Mouse (Mus musculus) urinary bladder, adult 2 months (tissue): Measurements from ENCODE around the gene Mxd3. TPM values are rescaled to one million over a fixed set of nuclear protein-coding genes. Genes with fewer than 3 reads are reported as not detected.

Source experiments
- DNase-seq: peaks from one replicate; pipeline ENCODE4 v3.0.0; 2022; ENCODE audit warnings: low spot score
- polyA plus RNA-seq: library from polyadenylated mRNA; depleted of rRNA; stranded (reverse); fragments of >200 nt; gene quantifications from 2 replicates; pipeline ENCODE4 v1.2.3, GENCODE M21; 2012; rRNA removed

Mxd3 gene
- polyA plus RNA-seq: 1.3 and 1.9 TPM in 2 replicates

DNA sequence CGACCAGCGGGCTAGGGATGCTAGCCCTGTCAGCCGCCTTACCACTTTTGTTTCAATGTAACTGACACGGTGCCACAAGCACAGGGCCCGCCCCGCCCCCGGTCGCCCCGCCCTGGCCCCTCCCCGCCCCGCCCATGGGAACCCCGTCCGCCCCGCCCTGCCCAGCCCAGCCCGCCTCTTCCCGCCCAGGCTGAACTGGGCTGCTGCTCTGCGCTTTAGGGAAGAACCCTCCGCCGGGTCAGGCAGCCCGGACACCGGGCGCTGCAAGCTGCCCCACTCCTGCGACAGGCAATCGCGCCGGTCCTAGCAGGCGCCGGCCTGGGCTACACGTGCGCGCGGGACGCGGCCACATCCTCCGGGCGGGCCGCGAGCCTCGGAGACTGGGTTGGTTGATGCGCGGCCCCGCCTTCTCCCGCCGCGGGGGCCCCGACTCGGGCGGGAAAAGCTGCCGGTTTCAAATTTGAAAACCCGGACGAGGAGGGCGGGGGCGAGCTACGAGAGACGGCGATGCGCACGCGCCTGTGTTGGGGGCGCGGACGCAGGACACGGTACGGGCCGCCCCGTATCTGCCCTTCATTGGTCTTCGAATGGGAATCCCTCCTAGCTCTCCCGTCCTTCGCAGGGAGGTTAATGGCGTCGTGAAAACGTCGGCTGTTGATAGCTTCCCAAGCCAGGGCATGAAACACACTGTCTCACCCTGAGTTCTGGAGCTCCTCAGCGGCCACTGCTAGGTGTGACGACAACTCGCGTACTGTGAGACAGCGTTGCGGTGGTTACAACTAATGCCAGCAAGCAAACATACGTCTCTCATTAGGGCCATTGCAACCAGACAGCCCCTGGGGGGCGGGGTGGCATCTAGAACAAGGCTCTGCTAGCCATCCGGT is at the start of gene Mxd3:
TSS of gene Mxd3 (minus strand) at position 141 of the 884 bp plus-strand sequence.
- peak; percentile 82 for DNase-seq

GRCm38 (mm10) chr13:55378907-55379580 is 49.4 kb upstream of the Mxd3 start:
- DNase-seq: no peak

DNA sequence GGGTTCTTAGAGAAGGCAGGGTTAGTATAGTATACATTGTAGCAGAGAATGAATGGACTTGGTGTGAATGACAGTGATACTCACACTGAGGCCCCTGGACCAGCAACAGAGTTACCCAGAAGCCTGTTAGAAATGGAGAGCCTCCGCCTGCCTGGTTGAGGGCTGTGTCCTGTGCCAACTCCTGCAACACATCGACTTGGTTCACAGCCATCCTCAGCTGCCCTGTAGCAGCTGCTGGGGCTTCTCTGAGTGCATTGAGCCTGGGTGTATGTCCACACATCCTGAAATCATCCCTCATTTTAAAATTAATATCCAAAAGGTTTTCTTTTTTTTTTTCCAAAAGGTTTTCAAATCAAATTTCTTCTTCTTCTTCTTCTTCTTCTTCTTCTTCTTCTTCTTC is 46.3 kb upstream of the Mxd3 start:
- no peak for DNase-seq

DNA sequence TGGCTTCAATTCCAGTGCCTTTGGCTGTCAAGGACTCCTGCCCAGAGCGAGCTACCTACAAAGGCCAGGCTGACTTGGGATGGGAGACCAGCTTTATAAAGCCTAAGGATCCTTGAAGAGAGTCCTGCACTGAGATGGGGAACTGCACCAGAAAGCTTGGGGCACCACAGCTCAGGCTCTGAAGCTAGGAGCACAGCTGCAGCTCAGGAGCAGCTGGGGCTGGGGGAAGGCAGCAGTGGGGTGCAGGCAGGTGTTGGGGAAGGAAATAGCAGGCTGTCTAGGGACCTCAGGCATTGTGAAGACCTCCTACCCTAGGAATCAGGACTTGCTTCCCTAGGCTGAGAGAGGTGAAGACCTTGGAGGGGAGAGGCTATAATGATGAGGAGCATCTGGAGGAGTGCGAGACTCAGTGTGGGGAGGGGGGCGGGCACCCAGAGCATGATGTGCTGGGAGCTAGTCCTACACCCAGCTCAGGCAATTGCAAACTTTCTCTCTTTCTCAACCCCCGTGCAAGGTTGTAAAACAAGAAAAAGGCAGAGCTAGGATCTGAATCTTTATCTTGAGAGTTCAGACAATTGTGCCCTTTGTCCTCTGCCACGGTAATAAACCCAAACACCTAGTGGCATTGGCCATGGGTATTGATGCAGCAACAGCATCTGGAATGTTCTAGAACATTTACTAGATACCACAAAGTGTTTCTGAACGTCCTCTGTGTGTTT is 44.7 kb upstream of the Mxd3 start:
- no peak for DNase-seq

GRCm38 (mm10) chr13:55371740-55372139 is 42.1 kb upstream of the Mxd3 start:
- no peak for DNase-seq

DNA sequence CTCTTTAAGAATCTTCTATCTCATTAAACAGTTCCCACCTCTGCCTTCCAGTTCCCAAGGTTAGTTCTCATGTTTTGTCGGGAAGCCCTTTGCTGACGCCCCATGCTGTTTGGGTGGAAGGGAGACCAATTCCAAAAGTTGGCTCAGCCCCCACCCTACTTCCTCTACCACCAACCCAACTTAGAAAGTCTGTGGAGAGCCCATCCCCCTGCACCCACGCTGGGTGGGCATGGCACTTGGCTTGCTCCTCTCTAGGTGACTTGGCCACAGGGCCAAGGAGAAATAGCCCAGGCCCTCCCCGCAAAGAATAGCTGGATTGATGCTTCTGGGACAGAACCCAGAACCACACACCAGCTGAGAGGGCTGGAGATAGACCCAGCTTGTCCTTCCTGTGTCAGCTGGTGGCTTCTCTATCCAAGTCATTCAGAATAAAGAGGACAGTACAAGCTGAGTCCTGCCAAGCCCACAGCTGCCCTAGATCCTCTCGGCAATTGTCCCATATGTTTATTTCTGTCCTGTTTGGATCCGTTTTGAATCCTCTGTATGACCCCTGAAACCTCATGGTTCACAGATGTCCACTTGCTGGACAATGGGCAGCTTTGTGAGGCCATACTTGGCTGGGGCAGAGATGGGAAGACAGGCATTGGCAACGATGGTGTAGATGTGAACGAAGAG is 41.5 kb upstream of the Mxd3 start:
- no peak for DNase-seq

DNA sequence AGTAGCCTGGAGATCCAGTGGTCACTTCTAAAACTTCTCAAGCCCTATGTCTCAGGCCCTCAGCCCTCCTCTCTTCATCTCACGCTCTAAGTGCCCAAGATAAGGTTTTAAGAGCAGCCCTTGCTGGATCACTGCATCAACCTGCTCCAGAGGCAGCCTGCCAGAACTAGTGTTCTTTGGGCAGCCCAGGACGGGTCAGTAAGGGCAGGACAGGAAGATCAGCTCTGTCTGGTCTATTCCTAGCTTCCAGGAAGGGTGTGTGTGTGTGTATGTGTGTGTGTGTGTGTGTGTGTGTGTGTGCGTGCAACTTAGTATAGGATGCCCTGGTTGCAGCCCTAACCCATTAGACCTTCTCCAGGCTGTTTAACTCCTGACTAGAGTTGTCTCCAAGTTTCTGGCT is 40.6 kb upstream of the Mxd3 start:
- no peak for DNase-seq

DNA sequence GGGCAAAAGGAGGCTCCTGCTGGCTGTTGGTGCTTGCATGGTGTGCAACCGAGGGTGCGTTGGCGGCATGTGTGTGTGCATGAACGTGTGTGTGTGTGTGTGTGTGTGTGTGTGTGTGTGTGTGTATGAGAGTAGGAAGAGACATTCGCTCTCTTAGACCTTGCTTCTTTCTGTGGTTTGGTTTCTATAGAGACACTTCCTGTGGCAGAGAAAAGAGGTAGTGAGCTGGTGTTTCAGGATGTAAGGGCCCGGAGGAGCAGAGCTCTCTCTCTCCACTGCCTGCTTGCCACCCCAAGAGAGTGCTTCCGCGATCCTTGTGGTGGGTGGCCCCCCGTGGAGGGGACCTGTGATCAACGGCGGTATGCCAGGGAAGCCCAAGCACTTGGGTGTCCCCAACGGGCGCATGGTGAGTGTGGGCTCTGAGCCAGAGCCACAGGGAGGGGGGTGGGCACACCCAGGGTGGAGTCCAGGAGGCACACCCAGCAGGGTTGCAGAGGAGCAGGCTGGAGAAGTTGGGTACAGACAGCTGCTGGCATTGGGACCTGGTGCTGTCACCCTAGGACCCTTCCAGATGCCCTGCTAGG is 40.0 kb upstream of the Mxd3 start, which contains the start of gene Rgs14:
TSS of gene Rgs14 (plus strand) at position 202 of the 584 bp plus-strand sequence.
- no peak for DNase-seq

DNA sequence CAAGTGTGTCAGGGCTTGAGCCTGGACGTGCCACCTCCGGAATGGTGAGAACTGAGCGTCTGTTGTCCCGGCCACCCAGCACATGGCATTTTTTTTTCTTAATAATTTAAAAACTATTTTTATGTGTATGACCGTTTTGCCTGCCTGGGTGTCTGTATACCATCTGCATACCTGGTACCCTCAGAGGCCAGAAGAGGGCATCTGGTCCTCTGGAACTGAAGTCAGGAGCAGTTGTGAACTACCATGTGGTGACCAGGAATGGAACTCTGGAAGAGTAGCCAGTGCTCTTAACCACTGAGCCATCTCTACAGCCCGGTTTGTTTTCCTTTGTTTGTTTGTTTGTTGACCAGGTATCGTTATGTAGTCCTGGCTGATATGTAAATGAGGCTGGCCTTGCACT is 38.8 kb upstream of the Mxd3 start:
- no peak for DNase-seq

GRCm38 (mm10) chr13:55362453-55363060 is 32.9 kb upstream of the Mxd3 start, which contains the start of gene Lman2:
Gene Lman2 (minus strand): TSS chr13:55362783.
- DNase-seq: peak; percentile 88

DNA sequence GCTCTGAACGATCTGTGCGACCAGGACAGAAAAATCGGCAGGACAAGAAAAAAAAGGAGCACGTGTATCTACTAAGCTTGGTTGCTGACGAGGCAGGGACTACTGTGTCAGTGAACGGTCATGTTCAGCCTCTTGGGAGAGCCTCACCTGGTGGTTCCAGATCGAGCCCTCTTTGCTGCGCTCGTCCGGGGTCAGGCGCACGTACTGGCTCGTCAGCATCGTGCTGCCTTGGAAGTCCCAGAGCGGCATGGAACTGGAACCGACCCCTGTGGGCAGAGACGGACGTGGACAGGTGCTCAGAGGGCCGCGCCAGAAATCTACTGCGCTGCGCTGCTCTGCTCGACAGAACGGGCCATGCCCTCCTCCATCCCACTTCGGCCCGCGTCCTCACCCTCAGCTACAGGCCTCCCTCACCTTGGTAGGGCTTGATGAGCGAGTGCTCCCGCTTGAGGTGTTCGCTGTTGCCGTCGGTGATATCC is 32.4 kb upstream of the Mxd3 start:
- DNase-seq: no peak

DNA sequence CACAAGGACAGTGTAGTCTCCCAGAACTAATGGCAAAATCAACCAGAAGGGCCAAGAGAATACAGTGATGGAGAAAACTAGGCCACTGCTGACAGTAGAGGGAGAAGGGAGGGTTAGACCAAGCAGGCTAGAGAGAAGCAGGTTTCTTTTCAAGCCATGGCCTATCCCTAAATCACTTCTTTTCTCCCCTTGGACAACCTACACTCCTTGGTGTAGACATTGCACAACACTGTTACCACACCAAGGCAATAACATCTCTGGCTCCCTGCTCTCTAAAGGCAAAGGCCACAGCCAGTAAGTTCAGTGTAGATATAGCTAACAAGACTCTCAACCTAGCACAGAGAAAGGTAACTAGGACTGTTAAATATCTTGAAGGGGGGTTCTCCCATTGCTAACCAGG is 31.5 kb upstream of the Mxd3 start:
- no peak for DNase-seq

DNA sequence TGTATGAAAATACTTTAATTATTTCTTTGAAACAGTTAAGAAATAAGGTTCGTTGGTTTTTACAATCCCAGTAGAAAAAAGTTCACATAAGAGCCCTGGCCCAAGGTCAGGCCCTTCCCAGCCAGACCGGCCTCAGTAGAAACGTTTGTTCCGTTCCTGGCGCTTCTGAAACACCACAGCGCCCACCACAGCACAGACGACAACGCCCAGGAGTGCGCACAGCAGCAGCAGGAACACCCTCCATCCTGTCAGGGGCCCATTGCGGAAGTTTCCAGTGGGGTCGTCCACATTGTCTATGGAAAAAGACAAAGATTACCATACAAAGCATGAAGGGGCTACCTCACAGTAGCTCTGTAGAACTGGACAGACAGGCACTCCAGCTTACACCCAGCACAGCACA is 17.1 kb upstream of the Mxd3 start:
- DNase-seq: no peak

DNA sequence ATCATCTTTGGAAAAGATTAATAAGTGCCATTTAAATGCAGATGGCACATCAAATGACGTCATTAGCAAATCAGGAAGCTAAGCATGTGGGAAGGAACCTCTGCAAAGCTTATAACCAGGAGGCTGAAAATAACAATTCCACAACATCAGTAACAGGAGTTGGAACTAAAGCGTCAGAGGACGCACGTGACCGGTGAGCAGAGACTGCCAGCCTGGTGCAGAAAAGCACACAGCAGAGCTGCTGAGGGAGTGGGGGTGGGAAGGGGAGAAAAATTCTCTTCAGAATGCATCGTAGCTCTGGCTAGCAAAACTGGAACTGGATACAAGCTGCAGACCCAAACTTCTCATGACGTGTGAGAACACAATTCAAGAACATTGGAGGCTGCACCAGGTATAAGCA is 14.7 kb upstream of the Mxd3 start:
- DNase-seq: no peak

GRCm38 (mm10) chr13:55342469-55342868 is 12.8 kb upstream of the Mxd3 start:
- no peak for DNase-seq

DNA sequence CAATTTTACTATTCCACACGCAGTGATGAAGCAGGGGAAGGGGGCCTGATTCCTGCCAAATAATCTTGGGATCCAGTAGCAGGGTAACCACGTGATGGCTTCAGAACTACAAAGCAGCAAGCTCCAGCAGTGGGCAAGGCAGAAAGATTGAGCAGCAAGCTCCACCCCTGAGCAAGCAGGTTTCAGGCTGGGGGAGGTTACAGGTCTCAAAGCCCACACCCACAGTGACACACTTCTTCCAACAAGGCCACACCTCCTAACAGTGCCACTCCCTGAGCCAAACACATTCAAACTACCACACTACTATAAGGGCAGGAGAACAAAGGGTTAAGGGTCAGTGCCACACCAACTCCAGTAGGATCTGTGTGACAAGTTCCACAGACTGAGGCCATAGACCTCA is 9.6 kb upstream of the Mxd3 start:
- no peak for DNase-seq

DNA sequence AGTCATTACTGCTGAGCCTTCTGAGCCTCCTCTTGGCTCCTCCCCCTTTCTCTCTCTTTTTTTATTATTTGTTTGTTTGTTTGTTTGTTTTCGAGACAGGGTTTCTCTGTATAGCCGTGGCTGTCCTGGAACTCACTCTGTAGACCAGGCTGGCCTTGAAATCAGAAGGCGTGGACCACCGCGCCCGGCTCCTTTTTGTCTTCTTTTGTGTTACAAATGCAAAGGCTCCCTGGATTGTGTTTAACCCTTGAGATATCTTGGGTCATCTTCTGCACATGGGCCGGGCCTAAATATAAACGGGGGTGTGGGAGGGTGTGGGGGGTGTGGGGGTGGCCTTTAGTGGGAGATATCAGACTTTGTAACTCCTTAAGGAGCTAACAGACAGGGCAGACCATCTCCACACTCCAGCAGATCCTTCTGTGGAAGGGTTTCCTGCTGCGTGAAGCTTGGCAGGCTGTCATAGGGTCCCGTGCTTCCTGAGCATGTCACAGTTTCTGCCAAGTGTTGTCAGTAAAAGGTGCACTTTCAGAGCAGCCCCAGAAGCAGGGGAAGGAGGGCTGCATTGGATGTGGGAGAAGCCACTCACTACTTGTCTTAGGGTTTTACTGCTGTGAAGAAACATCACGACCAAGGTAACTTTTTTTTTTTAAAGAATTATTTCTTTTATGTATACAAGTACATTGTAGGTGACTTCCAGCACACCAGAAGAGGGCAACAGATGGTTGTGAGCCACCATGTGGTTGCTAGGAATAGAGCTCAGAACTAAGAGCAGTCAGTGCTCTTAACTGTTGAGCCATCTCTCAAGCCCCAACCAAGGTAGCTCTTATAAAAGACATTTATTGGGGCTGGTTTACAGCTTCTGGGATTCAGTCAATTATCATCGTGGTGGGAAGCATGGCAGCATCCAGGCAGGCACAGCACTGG is 8.8 kb upstream of the Mxd3 start:
- no peak for DNase-seq

- DNase-seq: no peak
Measured at GRCm38 (mm10) chr13:55337341-55337975, 7.8 kb upstream of the Mxd3 start.

DNA sequence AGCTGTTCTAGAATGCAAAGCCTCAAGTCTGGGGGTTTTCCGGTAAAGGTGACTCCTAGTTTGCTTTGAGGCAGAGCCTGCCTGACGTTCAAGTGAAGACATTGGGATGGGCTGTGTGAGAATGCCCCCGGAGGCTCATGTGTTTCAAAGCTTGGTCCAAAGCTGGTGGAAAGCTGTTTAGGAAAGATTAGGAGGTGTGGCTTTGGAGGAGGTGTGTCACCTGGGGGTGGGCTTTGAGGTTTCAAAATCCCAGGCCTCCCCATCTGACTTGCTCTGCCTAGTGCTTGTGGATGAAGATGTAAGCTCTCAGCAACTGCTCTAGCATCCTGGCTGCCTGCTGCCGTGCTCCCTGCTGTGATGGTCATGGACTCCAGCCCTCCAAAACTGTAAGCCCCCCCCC is 6.1 kb upstream of the Mxd3 start:
- no peak for DNase-seq
